Mouse (Mus musculus) forebrain, embryonic 15.5 days (tissue): ENCODE data around the gene Clip2. TPM values are rescaled to one million over a fixed set of nuclear protein-coding genes. Genes with fewer than 3 reads are reported as not detected.

Source experiments
- ATAC-seq: fragments of 200-750 bp; cut with Nextera tagmentation; replicated peaks from 2 replicates; pipeline ENCODE4 v1.8.0; 2017; ENCODE audit warnings: mild to moderate bottlenecking, moderate TSS enrichment, moderate library complexity
- H3K27ac ChIP-seq: fragments of 300-500 bp; sonication (generic); replicated peaks from 2 replicates; pipeline ENCODE4 v1.5.1; 2015; ENCODE audit warnings: mild to moderate bottlenecking, inconsistent platforms
- H3K27me3 ChIP-seq: fragments of 300-500 bp; sonication (generic); 2 replicates; pipeline ENCODE4 v1.6.1; 2015; ENCODE audit warnings: inconsistent platforms
- H3K36me3 ChIP-seq: fragments of 300-500 bp; sonication (generic); 2 replicates; pipeline ENCODE4 v1.6.1; 2015; ENCODE audit warnings: mild to moderate bottlenecking, inconsistent platforms
- H3K4me1 ChIP-seq: fragments of 300-500 bp; sonication (generic); 2 replicates; pipeline ENCODE4 v1.6.1; 2015; ENCODE audit warnings: inconsistent platforms
- H3K4me2 ChIP-seq: fragments of 300-500 bp; sonication (generic); replicated peaks from 2 replicates; pipeline ENCODE4 v1.6.1; 2015; ENCODE audit warnings: mild to moderate bottlenecking, inconsistent platforms
- H3K4me3 ChIP-seq: fragments of 300-500 bp; sonication (generic); 2 replicates; pipeline ENCODE4 v1.5.1; 2015; ENCODE audit warnings: mild to moderate bottlenecking, inconsistent platforms
- H3K9ac ChIP-seq: fragments of 300-500 bp; sonication (generic); replicated peaks from 2 replicates; pipeline ENCODE4 v1.6.1; 2015; ENCODE audit warnings: mild to moderate bottlenecking, inconsistent platforms
- H3K9me3 ChIP-seq: fragments of 300-500 bp; sonication (generic); 2 replicates; pipeline ENCODE4 v1.6.1; 2016; ENCODE audit warnings: inconsistent platforms
- WGBS: fragments of 180-500 bp; shearing (Covaris S2); methylation state at CpG from one replicate; pipeline ENCODE4 v1.1.7; 2015; ENCODE audit warnings: mixed read lengths; 5-methylcytosine and 5-hydroxymethylcytosine counted together
- polyA plus RNA-seq: library from polyadenylated mRNA; unstranded; fragments of >200 nt; fragmentation: Nextera tagmentation; extraction: Ambion mirVana; gene quantifications from 2 replicates; pipeline ENCODE4 v1.2.1, GENCODE M21; 2015

Clip2 gene
- polyA plus RNA-seq, 1 experiment from 2014 or later = 14.7 TPM

DNA sequence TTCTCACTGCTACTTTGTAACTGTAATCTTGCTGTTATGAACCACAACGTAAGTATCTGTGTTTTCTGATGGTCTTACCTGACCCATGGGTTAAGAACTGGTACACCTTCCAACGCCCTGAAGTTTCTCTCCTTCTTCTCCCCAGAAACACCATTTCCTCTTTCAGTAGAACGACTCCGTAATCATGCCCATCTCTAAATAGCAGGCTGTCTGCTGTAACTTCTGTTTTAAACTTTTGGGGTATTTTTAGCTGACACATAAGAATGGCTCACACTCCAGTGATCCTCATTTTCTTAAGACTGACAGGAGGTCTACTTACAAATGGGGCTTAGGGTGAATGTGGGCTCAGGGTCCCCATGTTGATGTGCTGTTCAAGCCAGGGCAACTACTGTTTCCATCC is 32.1 kb downstream of the Clip2 start:
- H3K9ac ChIP-seq = no peak overlapping the region
- H3K9me3 ChIP-seq = no peaks in the 10 kb centered on the region
- H3K27me3 ChIP-seq = no peaks in the 10 kb centered on the region
- H3K4me3 ChIP-seq = no peak overlapping the region
- peaks cover 15% of the 10 kb centered on the region for H3K4me1 ChIP-seq
- WGBS = 96% methylated on average over 4 of the region's 4 CpGs
- no peak overlapping the region for H3K4me2 ChIP-seq
- H3K27ac ChIP-seq = no peak overlapping the region
- ATAC-seq = no peak
- peaks cover 66% of the 10 kb centered on the region for H3K36me3 ChIP-seq

DNA sequence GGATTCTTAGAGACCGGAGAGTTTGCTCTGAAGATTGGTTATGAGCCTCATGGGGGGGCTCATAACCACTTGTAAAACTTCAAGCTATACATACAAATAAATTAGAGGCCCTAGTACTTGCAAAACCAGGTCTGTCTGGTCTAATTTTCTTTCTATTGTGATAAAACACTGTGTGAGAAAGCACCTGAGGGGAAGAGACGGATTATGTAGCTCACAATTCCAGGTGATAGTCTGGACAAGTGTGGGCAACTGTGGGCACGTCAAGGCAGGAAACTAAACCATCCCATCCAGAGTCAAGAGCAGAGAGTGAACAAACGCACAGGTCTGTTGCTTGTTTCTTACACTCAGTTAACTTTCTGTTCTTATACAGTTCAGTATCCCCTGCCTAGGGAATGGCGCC is 32.8 kb downstream of the Clip2 start:
- H3K27me3 ChIP-seq = no peaks in the 10 kb centered on the region
- no peaks in the 10 kb centered on the region for H3K9me3 ChIP-seq
- no peak overlapping the region for H3K4me3 ChIP-seq
- ATAC-seq = no peak
- no peak overlapping the region for H3K27ac ChIP-seq
- H3K4me1 ChIP-seq = peaks cover 15% of the 10 kb centered on the region
- peaks cover 70% of the 10 kb centered on the region for H3K36me3 ChIP-seq
- no peak overlapping the region for H3K9ac ChIP-seq
- no peak overlapping the region for H3K4me2 ChIP-seq
- 96% methylated on average over 5 of the region's 5 CpGs for WGBS

DNA sequence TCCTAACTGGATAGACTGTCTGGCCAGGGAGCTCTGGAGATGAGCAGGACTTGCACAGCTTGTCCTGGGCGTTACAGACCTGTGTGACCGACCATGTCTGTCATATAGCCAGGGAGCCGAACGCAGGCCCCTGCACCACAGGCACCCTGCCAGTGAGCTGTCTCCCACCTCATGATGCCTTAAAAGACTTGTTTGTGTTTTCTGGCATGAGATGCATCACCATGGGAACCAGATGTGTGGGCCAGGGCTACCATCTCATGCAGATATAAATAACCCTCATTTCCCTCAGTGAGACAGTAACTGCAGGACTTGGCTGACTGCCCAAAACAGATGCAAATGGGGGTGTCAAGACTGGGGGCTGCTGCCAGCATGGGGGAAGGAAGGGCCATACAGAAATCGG is 40.1 kb downstream of the Clip2 start:
- Histone ChIP-seq H3K9ac (no peak overlapping the region), H3K4me2 (no peak overlapping the region), H3K4me3 (no peak overlapping the region), H3K4me1 (peaks cover 22% of the 10 kb centered on the region), H3K9me3 (no peaks in the 10 kb centered on the region), H3K27ac (peak overlapping the region; percentile 79), H3K36me3 (peaks cover 75% of the 10 kb centered on the region), H3K27me3 (no peaks in the 10 kb centered on the region)
- ATAC-seq = peak; percentile 83
- 19% methylated on average over 5 of the region's 5 CpGs for WGBS

DNA sequence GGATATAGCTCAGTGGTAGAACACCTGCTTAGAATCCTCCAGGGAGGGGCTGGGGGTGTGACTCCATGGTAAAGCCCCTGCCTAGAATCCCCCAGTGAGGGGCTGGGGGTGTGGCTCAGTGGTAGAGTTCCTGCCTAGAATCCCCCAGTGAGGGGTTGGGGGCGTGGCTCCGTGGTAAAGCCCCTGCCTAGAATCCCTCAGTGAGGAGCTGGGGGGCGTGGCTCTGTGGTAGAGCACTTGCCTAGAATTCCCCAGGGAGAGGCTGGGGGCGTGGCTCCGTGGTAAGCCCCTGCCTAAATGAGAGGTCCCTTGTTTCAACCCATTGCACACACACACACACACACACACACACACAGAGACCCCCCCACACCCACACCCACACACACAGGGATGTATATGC is 42.0 kb downstream of the Clip2 start:
- Histone ChIP-seq H3K27ac (no peak overlapping the region), H3K4me2 (no peak overlapping the region), H3K9me3 (no peaks in the 10 kb centered on the region), H3K9ac (no peak overlapping the region), H3K27me3 (no peaks in the 10 kb centered on the region), H3K4me3 (no peak overlapping the region), H3K4me1 (peaks cover 31% of the 10 kb centered on the region), H3K36me3 (peaks cover 61% of the 10 kb centered on the region)
- WGBS = 92% methylated on average over 5 of the region's 5 CpGs
- no peak for ATAC-seq

DNA sequence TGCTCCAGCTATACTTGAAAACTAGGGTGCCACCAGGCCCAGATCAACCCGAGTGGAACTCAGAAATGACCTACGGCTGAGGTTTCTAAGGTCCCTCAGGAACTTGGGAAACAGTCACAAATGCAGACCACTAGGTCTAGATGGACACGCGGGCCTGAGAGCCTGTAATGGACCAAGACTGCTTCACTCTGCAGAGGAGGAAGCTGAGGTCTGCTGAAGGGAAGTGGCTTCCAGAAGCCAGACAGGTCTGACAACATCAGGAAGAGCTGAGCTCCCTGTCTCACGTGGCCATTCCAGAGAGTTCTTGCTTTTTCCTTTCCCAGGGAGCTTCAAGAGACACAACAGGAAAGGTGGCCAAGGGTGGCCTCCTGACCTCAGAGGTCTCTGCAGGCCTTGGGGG is 43.3 kb downstream of the Clip2 start:
- WGBS = 93% methylated on average over 5 of the region's 5 CpGs
- peaks cover 54% of the 10 kb centered on the region for H3K36me3 ChIP-seq
- H3K4me2 ChIP-seq = no peak overlapping the region
- H3K27ac ChIP-seq = no peak overlapping the region
- H3K9ac ChIP-seq = no peak overlapping the region
- H3K4me3 ChIP-seq = no peak overlapping the region
- peaks cover 31% of the 10 kb centered on the region for H3K4me1 ChIP-seq
- H3K27me3 ChIP-seq = no peaks in the 10 kb centered on the region
- H3K9me3 ChIP-seq = no peaks in the 10 kb centered on the region
- no peak for ATAC-seq

DNA sequence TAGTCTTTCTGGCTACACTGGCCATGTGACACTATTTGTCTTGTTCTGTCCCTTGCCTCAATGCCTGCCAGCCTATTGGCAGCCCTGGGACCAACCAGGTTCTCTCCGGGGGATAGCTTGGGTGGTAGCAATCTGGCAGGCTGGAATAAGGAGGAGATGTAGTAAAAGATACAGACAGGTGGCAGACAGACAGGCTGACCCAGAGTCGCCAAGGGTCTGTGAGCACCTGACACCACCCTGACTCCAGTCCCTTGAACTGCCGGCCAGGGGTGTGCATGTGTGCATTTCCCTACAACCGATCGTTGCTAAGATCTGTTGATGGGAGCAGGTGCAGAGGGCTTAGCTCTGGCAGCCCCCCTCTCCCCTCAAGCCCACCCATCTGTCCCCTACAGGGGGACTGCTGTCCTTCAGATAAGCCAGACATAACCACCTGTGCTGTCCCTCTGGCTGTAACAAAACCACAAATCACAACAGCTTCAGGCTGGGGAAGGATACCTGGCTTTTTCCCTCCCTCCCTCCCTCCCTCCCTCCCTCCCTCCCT is 44.3 kb downstream of the Clip2 start:
- H3K4me1 ChIP-seq = peaks cover 31% of the 10 kb centered on the region
- H3K36me3 ChIP-seq = peaks cover 46% of the 10 kb centered on the region
- WGBS = 50% methylated on average over 5 of the region's 5 CpGs
- H3K4me3 ChIP-seq = no peak overlapping the region
- no peak for ATAC-seq
- no peaks in the 10 kb centered on the region for H3K27me3 ChIP-seq
- H3K9ac ChIP-seq = no peak overlapping the region
- no peaks in the 10 kb centered on the region for H3K9me3 ChIP-seq
- H3K4me2 ChIP-seq = no peak overlapping the region
- peak overlapping the region; percentile 38 for H3K27ac ChIP-seq

DNA sequence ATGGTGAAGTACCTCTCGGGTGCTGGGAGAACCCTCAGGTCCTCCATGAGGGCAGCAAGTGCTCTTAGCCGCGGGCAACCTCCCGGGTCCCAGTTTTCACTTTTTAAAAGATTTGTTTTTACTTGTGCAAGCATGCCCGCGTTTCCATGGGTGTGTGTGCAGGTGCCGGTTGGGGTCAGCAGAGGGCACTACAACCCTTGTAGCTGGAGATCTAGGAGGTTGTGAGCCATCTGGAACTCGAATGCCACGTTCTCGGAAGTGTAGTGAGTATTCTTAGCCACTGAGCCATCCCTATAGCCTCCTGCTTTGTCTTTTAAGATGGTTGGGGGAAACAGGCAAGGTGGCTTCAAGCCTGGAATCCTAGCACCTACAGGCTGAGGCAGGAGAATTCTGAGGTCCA is 44.9 kb downstream of the Clip2 start:
- no peak for ATAC-seq
- Histone ChIP-seq H3K4me1 (peaks cover 25% of the 10 kb centered on the region), H3K9me3 (no peaks in the 10 kb centered on the region), H3K4me2 (no peak overlapping the region), H3K27ac (peak overlapping the region; percentile 38), H3K27me3 (no peaks in the 10 kb centered on the region), H3K36me3 (peaks cover 49% of the 10 kb centered on the region), H3K9ac (no peak overlapping the region), H3K4me3 (no peak overlapping the region)
- WGBS = 24% methylated on average over 10 of the region's 10 CpGs

DNA sequence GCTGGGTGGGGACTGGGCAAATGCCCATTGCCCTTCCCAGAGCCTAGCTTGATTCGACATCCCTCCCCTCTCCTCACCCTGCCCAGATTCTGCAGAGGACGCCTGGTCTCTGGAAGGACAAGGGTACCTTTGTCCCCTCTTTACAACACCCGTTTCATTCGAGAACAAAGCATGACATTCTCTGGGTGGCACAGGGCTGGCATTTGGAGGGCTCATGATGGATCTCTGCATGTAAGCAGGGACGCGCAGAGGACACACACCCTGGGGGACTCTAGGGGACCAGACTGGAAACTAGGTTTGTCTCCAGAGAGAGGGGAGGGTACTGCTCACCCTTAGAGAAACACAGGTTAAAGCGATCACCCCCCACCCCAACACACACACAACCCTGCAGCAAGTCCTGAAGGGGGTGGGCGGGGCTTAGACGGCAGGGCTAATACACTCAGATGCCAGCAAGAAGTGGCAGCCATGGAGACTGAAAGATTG is 46.4 kb downstream of the Clip2 start:
- no peaks in the 10 kb centered on the region for H3K9me3 ChIP-seq
- peak; percentile 31 for ATAC-seq
- no peak overlapping the region for H3K4me2 ChIP-seq
- H3K36me3 ChIP-seq = peaks cover 55% of the 10 kb centered on the region
- H3K27ac ChIP-seq = peak overlapping the region; percentile 44
- no peak overlapping the region for H3K9ac ChIP-seq
- peaks cover 16% of the 10 kb centered on the region for H3K4me1 ChIP-seq
- H3K4me3 ChIP-seq = no peak overlapping the region
- WGBS = 44% methylated on average over 9 of the region's 9 CpGs
- no peaks in the 10 kb centered on the region for H3K27me3 ChIP-seq

DNA sequence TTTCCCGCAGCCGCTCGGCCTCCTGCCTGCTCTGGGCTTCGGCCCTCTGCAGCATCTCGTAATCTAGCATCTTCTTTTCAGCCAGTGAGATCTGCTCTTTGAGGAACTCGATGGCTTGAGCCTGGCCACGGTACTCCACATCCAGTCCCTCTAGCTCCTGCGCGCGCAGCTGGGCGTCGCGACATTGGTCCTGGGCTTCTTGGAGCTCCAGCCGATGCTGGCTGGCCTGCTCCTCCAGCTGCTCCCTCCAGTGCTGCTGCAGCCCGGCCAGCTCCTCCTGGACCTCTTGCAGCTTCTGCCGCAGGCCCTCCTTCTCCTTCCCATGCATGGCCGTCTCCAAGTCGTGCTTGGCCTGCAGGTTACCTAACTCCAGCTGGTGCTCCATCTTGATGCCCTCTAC is 49.6 kb downstream of the Clip2 start:
- 95% methylated on average over 18 of the region's 18 CpGs for WGBS
- H3K4me2 ChIP-seq = no peak overlapping the region
- ATAC-seq = no peak
- H3K9me3 ChIP-seq = no peaks in the 10 kb centered on the region
- no peaks in the 10 kb centered on the region for H3K27me3 ChIP-seq
- peaks cover 11% of the 10 kb centered on the region for H3K4me1 ChIP-seq
- no peak overlapping the region for H3K4me3 ChIP-seq
- no peak overlapping the region for H3K27ac ChIP-seq
- no peak overlapping the region for H3K9ac ChIP-seq
- H3K36me3 ChIP-seq = peaks cover 60% of the 10 kb centered on the region

DNA sequence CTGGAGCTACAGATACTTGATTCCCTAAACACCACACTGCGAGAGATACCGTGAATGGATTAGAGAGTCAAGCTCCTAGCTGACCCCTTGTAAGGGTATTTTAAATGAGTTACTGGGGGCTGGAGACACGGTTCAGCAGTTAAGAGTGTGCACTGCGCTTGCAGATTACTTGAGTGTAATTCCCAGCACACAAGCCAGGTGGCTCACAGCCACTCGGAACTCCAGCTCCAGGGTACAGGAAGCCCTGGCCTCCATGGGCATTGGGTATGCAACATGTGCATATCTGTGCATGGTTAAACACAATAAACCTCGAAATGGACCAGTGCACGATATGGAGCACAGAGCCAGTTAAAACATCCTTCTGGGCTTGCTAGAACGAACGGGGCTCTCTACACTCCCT is 50.8 kb downstream of the Clip2 start:
- Histone ChIP-seq H3K36me3 (peaks cover 66% of the 10 kb centered on the region), H3K27ac (no peak overlapping the region)

DNA sequence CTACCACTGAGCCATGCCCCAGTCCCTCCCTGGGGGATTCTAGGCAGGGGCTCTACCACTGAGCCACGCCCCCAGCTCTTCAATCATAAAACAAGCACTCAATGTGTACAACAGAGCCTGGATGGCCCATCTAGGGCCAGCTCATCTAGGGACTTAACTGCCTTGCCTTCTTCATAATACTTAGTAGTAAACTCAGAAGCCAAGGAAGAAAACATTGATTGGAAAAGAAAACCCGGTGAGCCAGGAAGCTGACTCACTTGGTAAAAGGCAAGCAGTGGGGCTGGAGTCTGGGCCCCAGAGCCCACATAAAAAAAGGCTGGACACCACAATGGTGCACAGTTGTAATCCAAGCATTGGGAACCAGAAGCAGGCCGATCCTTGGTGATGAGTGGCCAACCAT is 51.6 kb downstream of the Clip2 start:
- H3K36me3 ChIP-seq = peaks cover 74% of the 10 kb centered on the region
- peaks cover 3% of the 10 kb centered on the region; the same call in 1 of the 2 replicates for H3K4me1 ChIP-seq
- WGBS = 100% methylated on average over 3 of the region's 3 CpGs

More for the DNA sequence above, 50.8 kb downstream of the Clip2 start:
- Histone ChIP-seq H3K4me2 (no peak overlapping the region), H3K9ac (no peak overlapping the region), H3K27me3 (no peaks in the 10 kb centered on the region), H3K4me3 (no peak overlapping the region), H3K4me1 (peaks cover 9% of the 10 kb centered on the region), H3K9me3 (no peaks in the 10 kb centered on the region)
- 86% methylated on average over 9 of the region's 9 CpGs for WGBS
- no peak for ATAC-seq

DNA sequence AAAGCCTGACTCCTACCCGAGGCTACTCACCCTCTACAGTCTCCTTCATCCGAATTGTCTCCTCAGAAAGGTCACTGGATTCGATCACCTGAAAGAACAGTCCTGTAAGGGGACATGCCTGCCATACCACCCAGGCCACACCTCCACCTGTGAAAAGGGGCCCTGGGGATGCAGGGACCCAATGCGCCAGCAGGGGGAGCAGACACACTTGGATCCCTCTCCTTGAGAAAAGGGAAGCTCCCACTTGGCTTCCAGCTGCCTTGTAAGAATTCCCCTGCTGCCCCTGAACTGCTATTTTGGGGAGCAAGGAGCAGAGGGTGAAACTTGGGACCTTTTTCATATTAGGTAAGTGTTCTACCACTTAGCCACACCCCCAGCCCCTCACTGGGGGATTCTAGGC is 52.2 kb downstream of the Clip2 start:
- H3K36me3 ChIP-seq = peaks cover 80% of the 10 kb centered on the region
- H3K4me1 ChIP-seq = no peaks in the 10 kb centered on the region
- 87% methylated on average over 4 of the region's 4 CpGs for WGBS
- no peak overlapping the region for H3K9ac ChIP-seq
- H3K4me3 ChIP-seq = no peak overlapping the region
- no peaks in the 10 kb centered on the region for H3K9me3 ChIP-seq
- H3K4me2 ChIP-seq = no peak overlapping the region
- ATAC-seq = no peak
- no peak overlapping the region for H3K27ac ChIP-seq
- no peaks in the 10 kb centered on the region for H3K27me3 ChIP-seq

More for the DNA sequence above, 51.6 kb downstream of the Clip2 start:
- no peak for ATAC-seq
- H3K4me2 ChIP-seq = no peak overlapping the region
- no peaks in the 10 kb centered on the region for H3K9me3 ChIP-seq
- H3K9ac ChIP-seq = no peak overlapping the region
- H3K27ac ChIP-seq = no peak overlapping the region
- H3K27me3 ChIP-seq = no peaks in the 10 kb centered on the region
- no peak overlapping the region for H3K4me3 ChIP-seq

DNA sequence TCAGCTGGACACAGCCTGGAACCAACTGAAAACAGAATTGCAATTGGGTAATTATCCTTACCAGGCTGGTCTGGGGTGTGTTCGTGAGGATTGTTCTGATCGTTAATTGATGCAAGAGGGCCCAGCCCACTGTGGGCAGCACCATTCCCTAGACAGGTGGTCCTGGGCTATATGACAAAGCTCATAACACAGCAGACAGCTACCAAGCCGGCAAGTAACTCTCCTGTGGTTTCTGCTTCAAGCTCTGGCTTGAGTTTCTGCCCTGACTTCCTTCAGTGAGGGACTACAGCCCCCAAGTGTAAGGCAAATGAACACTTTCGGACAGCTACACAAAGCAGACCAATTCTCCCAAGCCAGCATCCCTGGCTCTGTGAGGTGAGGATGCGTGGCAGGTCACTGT is 55.2 kb downstream of the Clip2 start:
- no peak for ATAC-seq
- Histone ChIP-seq H3K36me3 (peaks cover 90% of the 10 kb centered on the region), H3K9me3 (no peaks in the 10 kb centered on the region), H3K9ac (no peak overlapping the region), H3K4me1 (no peaks in the 10 kb centered on the region), H3K4me3 (no peak overlapping the region), H3K27ac (no peak overlapping the region), H3K4me2 (no peak overlapping the region), H3K27me3 (no peaks in the 10 kb centered on the region)
- WGBS = 93% methylated on average over 5 of the region's 5 CpGs
